Mouse (Mus musculus) embryonic fibroblast, embryonic 13.5 days (primary cell): ENCODE results near the gene Afap1l2. TPM values are rescaled to one million over a fixed set of nuclear protein-coding genes. Genes with fewer than 3 reads are reported as not detected.

Experiments used
- H3K27ac ChIP-seq: 2 replicates; pipeline ENCODE4 v1.5.1; 2012; ENCODE audit warnings: low read length, control low read depth, inconsistent platforms; ENCODE audit not compliant: insufficient read depth
- H3K4me1 ChIP-seq: 2 replicates; pipeline ENCODE4 v1.6.1; 2011; ENCODE audit warnings: low read length; ENCODE audit not compliant: control insufficient read depth, insufficient read depth
- H3K4me3 ChIP-seq: 2 replicates; pipeline ENCODE4 v1.5.1; 2011; ENCODE audit warnings: mild to moderate bottlenecking, control low read depth, low read length; ENCODE audit not compliant: insufficient read depth
- CTCF ChIP-seq: IDR thresholded peaks from 2 replicates; pipeline ENCODE4 v1.5.1; 2011; ENCODE audit warnings: mild to moderate bottlenecking, control low read depth, low read length, moderate library complexity, borderline replicate concordance; ENCODE audit not compliant: insufficient read depth
- POLR2A ChIP-seq: IDR thresholded peaks from 2 replicates; pipeline ENCODE4 v1.6.1; 2011; ENCODE audit warnings: low read depth, mild to moderate bottlenecking, control low read depth, low read length, moderate library complexity
- polyA plus RNA-seq: library from polyadenylated mRNA; stranded (reverse); fragments of >200 nt; gene quantifications from 2 replicates; pipeline ENCODE4 v1.2.4, GENCODE M21; 2011; ENCODE audit warnings: low read depth; ENCODE audit not compliant: missing spikeins, insufficient read length

Gene Afap1l2
- polyA plus RNA-seq, 1 experiment: 3.9 TPM

DNA sequence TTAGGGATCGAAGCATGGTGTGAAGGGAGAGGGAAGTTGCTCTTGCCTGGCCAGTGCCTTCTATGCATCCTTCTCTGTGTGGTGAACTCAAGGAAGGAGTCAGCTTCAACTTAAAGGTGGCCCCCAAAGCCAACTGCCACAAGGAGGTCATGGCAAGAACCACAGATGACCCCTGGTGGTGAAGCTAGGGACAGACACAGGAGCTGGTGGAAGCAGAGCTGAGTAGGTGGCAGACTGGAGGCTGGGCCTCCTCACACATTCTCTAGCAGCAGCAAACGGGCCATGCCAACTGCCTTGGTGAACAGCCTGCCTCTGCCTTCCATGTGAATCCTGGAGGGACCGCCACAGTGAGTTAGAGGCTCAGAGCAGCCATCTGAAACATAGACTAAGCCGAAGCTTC is 23.6 kb upstream of the Afap1l2 start:
- H3K27ac ChIP-seq: no peak overlapping the region
- H3K4me1 ChIP-seq: no peaks in the 10 kb centered on the region
- peak; percentile 68; the same call in 1 of the 2 replicates for TF ChIP-seq CTCF
- no peak for TF ChIP-seq POLR2A
- no peak overlapping the region for H3K4me3 ChIP-seq

DNA sequence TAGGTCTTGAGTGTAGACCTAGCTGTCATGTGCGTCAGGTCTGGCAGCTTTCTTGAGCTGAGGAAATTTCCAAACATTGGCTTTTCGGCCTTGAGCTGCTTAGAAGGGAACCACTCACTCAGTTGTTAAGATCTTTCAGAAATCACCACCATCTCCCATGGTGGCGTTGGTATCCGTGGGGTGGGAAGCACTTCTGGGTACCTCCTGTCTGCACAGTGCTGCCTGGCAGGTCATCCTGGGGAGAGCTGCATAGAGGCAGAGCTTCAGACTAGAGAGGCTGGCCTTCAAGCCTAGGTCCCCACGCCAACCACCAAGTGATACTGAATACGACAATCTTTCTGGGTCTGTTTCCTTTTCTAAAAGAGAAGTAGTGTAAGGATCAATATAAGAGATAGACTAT is 21.4 kb upstream of the Afap1l2 start:
- no peaks in the 10 kb centered on the region for H3K4me1 ChIP-seq
- H3K27ac ChIP-seq: no peak overlapping the region
- no peak for TF ChIP-seq POLR2A
- no peak for TF ChIP-seq CTCF
- no peak overlapping the region for H3K4me3 ChIP-seq

- Histone ChIP-seq H3K4me1 (no peaks in the 10 kb centered on the region), H3K27ac (no peak overlapping the region), H3K4me3 (no peak overlapping the region)
- TF ChIP-seq POLR2A (no peak), CTCF (no peak)
Observed at GRCm38 (mm10) chr19:57028327-57029179, 20.5 kb upstream of the Afap1l2 start.

DNA sequence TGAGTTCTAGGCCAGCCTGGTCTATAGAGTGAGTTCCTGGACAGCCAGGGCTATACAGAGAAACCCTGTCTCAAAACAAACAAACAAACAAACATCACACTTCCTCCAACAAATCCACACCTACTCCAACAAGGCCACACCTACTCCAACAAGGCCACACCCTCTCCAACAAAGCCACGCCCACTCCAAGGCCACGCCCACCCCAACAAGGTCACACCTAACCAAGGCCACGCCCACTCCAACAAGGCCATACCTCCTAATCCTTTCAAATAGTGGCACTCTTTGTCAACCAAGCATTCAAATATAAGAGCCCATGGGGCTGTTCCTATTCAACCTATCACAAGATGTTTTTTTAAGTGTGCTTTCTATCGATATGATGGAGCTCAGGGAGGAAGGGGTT is 18.5 kb upstream of the Afap1l2 start:
- TF ChIP-seq POLR2A (no peak), CTCF (no peak)
- Histone ChIP-seq H3K4me3 (no peak overlapping the region), H3K27ac (no peak overlapping the region), H3K4me1 (no peaks in the 10 kb centered on the region)

- Histone ChIP-seq H3K27ac (no peak overlapping the region), H3K4me1 (peaks cover 3% of the 10 kb centered on the region; the same call in 1 of the 2 replicates), H3K4me3 (no peak overlapping the region)
- no peak for TF ChIP-seq POLR2A
- no peak for TF ChIP-seq CTCF
Observed at GRCm38 (mm10) chr19:57017785-57018179, 9.8 kb upstream of the Afap1l2 start.

DNA sequence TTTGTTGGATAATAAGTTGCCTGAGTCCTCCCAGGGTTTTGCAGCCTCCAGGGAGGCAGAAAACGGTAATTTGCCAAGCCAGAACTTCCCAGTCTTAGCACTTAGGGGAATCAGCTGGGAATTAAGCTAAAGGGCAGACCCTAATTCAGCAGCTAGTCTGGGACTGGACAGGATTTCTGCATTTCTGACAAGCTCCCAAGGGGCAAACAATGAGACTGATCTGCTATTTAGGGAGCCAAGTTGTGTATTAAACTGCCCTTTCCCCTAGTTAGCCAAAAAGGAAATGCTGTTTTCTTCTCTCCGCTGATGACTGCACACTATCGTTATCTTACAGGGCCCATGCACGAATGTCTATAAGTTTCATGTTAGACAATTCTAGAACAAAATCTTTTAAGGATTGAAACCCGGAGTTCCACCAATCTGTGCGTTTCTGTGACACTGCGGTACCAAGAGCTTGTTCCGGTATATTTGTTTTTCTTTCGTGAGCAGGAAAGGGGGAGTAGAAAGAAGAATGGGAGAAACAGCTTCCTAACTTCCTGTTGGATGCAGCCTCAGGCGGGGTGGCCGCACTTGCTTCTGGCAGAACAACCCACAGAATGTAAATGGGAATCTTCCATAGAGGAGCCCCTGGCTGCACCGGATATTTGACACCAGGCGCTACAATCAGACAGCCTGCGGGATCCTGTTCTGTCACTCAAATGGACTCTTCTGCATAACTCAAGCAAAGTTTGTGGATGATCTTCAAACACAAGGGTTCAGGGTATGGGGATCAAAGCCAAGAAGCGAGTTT is 9.2 kb upstream of the Afap1l2 start:
- Histone ChIP-seq H3K27ac (no peak overlapping the region), H3K4me3 (no peak overlapping the region)
- TF ChIP-seq CTCF (no peak), POLR2A (no peak)

DNA sequence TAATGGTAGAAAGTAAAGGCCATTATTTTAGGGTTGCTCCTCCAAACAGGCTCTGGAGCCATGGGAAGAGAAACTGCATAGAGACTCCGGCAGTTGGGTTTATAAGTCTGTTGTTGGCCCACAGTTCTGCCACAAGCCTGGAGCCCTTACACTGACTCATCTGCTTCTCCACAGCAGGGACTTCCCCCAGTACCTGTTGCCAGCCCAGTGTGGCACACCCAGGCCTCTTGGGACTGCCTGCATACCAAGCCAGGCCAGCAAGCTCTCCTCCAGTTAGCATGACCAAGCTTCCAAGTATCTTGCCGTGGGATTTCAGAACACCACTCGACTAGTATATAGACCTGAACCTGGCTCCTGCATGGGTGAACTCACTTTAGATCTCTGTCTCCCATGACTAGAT is 6.8 kb upstream of the Afap1l2 start:
- no peak overlapping the region for H3K4me3 ChIP-seq
- H3K4me1 ChIP-seq: peaks cover 3% of the 10 kb centered on the region; the same call in 1 of the 2 replicates
- TF ChIP-seq CTCF (no peak), POLR2A (no peak)
- no peak overlapping the region for H3K27ac ChIP-seq

More for the DNA sequence above, 9.2 kb upstream of the Afap1l2 start:
- peaks cover 3% of the 10 kb centered on the region; the same call in 1 of the 2 replicates for H3K4me1 ChIP-seq

GRCm38 (mm10) chr19:57013271-57013677 is 5.2 kb upstream of the Afap1l2 start:
- Histone ChIP-seq H3K4me3 (no peak overlapping the region), H3K4me1 (peaks cover 3% of the 10 kb centered on the region; the same call in 1 of the 2 replicates), H3K27ac (no peak overlapping the region)
- TF ChIP-seq POLR2A: no peak

- Histone ChIP-seq H3K27ac (no peak overlapping the region), H3K4me3 (no peak overlapping the region), H3K4me1 (peaks cover 3% of the 10 kb centered on the region; the same call in 1 of the 2 replicates)
- TF ChIP-seq POLR2A: no peak
- no peak for TF ChIP-seq CTCF
Observed at GRCm38 (mm10) chr19:57012068-57012467, 4.0 kb upstream of the Afap1l2 start.

DNA sequence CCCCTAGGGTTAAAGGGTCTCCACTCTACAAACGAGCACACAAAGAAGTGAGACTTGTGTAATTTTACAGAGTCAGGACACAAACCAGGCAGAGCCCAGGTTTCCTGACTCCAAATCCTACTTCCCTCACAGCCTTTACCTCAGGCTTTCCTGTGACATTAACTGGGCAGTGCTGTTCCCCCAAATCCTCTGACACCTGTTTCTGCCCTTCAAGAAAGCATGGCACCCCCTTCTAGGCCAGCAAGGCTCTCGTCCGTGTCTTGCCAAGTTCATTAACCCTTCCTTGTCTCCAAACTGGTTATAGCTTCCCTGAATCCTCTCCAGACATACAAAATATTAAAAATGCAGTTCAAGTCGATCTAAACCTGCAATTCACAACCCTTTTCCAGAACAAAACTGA is 2.0 kb upstream of the Afap1l2 start:
- H3K4me3 ChIP-seq: no peak overlapping the region
- H3K4me1 ChIP-seq: peaks cover 3% of the 10 kb centered on the region; the same call in 1 of the 2 replicates
- H3K27ac ChIP-seq: no peak overlapping the region
- no peak for TF ChIP-seq POLR2A
- TF ChIP-seq CTCF: no peak
